Mouse (Mus musculus): ENCODE measurements around the gene Olfr921.

- TF ChIP-seq CTCF (IDR thresholded peaks at IDR 0.05; ENCODE audit: insufficient read depth, low read length): no peak
- no peak for TF ChIP-seq POLR2A (IDR thresholded peaks at IDR 0.05; ENCODE audit: borderline replicate concordance, extremely low read depth, low read depth, low read length)
Measured at GRCm38 (mm10) chr9:38814314-38814713, 41.4 kb downstream of the Olfr921 start, which contains the start of gene Olfr922.
